Mouse (Mus musculus): Measurements from ENCODE around the gene Exd2.

Gene Exd2

DNA sequence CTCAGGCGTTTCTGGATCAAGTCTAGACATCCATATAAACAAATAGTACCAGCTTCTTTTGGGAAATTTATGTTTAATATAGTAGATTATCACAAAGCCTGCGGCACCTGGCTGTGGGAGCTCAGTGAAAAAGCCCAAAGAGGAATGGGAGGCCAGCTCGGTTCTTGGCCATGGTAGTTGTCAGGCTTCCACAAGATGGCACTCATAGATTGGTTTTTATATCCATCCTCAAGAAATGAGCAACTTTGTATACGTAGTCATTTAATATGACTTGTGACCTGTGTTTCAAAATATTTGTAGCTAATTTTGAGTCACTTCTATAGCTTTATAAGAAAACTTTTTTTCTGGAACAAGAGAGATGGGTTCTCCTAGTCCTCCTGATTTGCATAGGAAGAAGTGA is 35.5 kb downstream of the Exd2 start:
- no peak for DNase-seq (ENCODE audit: low spot score)

DNA sequence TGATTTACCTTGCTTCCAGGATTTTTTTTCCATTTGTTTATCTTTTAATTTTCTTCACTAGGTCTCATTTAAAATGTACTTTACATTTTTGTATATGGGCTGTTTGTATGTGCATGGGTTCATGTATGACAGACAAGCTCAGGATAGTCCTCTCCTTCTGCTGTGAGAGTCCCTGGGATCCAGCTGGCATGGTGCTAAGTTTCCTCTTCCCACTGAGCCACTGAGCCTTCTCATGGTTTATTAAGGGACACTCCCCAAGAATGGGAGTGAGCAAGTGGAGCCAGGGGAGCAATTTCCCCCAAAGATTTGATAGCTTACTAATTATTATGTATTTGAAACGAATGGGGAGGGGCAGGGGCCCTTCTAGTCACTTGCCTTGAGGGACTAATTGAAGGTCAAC is 37.6 kb downstream of the Exd2 start:
- no peak for DNase-seq (ENCODE audit: low spot score)

DNA sequence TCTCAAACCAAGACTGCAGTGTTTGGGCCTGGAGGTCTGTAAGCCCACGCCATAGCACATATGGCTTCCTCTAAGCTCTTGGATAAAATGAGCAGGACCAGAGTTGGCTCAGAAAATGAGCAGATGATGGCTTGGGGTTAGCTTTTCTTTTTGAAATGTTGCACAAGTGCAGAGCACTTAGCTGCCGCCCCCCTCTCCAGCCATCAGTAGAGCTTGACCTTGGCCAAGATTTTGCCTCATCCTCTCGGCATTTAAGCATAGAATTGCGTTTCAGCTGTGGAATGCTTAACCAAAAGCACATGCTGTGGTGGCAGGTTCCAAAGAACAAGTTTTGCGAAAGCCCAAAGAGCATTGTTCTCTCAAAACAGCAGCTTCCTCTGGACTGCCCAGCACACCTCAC is 41.8 kb downstream of the Exd2 start:
- no peak for DNase-seq (ENCODE audit: low spot score)

DNA sequence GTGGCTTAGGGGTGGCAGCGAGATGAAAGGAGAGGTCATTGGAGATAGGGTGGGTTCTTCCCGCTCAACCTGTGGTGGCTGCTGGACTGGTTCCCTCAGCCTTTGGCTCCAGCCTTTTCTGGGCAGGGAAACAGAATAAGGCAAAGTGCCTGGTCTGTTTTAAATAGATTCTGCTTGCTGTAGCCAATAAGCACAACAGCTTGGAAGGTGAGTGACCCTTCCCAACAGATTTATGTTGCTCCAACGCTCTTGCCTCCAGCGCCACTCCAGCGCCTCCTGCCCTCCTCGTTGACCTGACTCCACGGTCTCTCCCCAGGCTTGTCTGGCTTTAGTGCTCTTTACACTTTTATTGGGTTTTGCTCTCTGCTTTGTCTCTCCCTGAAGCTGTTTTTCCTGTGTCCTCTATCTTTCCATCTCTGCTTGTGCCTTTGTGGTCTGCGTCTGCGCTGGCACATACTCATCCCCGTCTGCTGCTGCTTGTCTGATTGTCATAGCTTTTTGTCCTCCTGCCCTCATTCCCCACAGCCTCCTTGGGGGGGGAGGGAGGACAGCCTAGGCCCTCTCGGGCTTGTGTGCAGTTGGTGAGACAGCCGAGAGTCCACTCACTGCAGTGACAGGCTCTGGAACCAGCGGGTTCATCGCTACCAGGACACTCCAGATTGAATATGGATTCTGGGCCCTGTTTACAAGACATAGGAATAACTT is 44.3 kb downstream of the Exd2 start:
- DNase-seq (ENCODE audit: low spot score): no peak

DNA sequence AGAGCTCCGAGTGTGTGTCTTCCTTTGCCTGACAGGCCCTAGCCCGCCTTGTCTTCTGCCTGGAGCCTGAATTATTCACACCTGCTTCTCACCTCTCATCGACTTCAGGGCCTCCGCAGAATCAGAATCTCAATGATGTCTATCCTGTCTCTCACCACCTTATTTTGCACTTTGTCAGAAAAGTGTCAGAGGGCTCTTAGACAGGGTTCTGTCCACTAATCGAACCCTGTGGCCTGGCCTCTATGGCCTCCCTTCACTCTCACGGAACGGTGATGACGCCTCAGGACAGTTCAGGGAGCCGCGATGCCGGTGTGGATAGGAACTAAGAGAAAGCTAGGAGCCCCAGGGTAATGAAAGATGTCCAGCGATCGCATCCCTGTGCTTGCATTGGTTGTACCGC is 55.1 kb downstream of the Exd2 start, which contains the start of gene Galnt16:
Gene Galnt16 (plus strand): TSS at position 301 of the 400 bp plus-strand sequence.
- no peak for DNase-seq (ENCODE audit: low spot score)

DNA sequence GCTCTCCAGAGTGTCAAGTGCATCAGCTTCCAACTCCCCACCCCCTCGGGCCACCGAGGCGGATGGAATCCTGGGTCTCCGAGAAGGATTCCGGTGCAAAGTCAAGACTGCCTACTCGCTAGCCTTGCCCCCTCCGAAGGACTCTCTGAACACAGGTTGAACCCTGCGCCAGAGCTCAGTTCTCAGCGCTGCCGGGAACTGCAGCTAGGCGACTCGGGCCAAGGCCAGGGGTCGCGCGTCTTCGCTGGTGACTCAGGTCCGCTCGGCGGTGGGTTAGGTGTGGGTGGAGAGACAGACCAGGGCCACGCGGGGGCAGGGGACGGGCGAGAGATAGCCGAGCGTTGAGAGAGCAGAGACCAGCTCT is 55.5 kb downstream of the Exd2 start:
- no peak for DNase-seq (ENCODE audit: low spot score)

DNA sequence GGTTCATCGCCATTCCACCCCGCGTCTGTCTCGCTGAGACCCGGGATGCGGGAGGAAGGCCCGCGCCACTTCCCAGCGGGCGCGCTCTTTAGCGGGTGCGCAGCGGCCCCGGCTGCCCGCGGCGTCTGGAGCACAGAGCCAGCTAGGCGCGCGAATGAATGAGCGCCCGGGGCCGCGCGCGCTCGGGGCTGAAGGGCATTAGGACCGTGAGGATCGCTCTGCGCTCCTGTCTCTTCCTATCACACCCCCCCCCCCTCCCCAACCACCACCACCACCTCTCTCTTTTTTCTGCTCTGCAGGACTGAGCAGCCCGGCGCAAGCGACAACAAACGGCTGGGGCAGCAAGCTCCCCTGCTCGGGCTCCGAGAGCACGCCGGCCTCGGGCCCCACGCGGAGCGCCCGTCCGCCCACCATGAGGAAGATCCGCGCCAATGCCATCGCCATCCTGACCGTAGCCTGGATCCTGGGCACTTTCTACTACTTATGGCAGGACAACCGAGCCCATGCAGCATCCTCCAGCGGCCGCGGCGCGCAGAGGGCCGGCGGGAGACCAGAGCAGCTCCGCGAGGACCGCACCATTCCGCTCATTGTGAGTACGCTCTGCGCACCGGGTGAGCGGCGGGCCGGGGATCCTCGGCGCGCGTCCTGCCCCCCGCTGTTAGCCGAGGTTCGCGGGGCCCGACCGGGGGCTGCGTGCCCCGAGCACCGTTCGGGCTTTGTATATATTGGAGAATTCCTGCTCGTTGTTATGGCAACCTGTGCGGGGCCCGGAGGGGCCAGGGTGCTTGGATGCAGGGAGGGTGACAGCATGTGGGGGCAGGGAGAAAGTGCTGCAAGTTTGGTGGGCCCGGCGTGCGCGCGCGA is 56.1 kb downstream of the Exd2 start:
- DNase-seq (ENCODE audit: low spot score): no peak

DNA sequence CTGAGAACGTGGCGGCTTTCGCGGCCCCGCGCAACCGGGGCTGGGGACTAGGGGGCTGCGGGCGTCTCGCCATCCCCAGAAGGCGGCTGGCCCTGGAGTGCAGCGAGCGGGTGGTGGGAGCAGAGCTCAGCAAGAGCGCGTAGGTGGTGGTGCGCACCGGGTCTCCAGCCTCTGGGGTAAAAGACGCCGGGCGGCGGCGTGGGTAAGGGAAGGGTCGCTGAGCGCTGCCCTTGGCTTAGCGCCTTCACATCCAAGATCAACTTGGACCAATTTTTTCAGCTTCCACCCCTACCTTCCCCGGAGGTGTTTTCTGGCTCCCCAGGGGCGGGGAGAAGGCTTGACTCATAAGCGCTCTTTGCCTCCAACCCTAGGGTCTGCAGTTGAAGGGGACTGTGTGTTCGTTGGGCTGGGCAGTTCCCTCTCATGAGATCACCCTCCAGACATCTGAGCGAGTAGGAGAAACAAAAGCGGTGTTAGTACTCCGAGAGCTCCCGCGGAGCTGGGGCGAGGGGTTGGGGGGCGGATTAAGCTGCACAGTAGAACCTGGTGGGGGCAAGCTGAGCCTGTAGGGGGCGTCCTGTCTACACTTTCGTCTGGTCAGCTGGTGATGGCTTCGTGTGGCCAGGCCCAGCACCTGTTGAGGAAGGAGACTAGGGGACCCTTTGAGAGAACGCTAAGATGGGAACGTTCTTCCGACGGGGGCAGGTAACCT is 56.9 kb downstream of the Exd2 start:
- DNase-seq (ENCODE audit: low spot score): no peak

DNA sequence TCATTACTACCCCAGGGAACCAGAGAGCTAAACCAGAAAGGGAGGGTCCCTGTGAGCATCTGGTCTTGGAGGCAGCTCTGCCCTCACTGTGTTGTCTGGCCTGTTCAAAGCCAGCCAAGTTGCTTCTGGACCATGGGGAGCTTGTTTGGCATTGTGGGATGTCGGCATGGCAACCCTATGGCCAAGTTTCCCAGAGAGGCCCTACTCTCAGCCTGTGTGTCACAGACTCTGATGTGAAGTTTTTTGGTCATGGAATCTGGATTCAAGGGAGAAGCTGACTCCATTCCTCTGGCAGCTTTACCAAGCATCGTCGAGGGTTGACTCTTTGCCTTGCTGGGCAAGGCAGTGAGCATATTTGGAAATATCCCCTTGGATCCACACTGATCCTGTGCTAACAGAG is 59.1 kb downstream of the Exd2 start:
- no peak for DNase-seq (ENCODE audit: low spot score)

DNA sequence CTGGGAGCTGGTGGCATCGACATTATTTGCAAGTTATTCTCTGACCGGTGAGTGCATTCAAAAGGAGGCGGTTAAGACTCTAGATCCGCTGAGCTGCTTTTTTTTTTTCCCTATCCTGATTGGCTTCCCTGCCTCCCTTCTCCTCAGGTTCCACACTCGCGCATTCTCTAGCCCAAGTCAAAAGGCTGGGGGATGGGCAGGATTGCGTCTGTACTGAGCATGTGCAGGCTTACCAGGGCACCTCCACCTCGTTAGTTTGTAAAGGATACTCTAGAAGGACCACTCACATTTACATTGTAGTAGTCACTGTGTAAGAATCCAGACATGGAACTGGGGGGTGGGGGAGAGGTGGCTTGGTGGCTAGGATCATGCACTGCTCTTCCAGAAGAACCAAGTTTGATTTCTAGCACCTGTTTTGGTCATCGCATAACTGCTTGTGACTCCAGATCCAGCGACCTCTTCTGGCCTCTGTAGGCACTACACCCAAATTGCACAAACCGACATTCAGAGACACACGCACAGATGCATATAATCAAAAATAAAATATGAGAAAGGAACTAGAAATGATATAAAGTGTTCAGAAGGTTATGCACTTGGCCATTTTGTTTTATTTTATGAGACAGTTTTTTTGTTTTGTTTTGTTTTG is 61.5 kb downstream of the Exd2 start:
- no peak for DNase-seq (ENCODE audit: low spot score)

DNA sequence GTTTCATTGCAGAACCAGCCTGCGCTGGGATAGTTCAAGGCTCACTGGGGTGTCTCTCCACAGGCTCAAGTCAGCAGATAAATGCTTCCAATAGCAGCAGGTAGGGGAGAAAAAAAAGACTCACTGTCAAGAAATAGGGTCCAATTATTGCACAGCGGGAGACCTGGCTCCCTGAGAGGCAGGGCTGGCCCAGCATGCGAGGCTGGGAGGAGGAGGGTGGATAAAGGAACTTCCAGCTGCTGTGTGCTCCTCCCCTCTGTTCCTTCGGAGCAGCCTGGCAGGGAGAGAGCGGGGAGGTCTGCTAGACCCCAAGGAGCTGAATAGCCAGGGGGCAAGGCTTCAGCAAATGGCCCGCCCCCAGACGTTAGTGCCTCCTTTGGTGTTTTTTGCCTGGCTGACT is 62.6 kb downstream of the Exd2 start:
- DNase-seq (ENCODE audit: low spot score): no peak

DNA sequence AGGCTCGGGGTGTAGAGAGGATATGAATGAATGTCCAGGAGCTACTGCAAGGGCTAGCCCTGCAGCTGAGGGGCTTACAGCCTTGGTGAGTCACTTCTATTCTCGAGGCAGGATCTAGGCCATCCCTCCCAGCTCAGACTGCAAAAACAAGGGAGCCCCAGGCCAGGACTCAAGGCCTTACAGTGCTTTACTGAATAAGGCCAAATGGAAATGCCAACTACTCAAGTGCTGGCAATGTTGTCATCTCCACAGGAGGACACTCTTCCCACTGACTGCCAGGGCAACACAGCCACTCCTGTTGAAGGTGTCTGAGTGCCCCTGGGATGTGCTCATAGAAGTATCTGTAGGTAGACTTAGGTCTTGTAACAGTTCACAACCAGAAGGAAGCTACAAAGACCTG is 63.6 kb downstream of the Exd2 start:
- no peak for DNase-seq (ENCODE audit: low spot score)

DNA sequence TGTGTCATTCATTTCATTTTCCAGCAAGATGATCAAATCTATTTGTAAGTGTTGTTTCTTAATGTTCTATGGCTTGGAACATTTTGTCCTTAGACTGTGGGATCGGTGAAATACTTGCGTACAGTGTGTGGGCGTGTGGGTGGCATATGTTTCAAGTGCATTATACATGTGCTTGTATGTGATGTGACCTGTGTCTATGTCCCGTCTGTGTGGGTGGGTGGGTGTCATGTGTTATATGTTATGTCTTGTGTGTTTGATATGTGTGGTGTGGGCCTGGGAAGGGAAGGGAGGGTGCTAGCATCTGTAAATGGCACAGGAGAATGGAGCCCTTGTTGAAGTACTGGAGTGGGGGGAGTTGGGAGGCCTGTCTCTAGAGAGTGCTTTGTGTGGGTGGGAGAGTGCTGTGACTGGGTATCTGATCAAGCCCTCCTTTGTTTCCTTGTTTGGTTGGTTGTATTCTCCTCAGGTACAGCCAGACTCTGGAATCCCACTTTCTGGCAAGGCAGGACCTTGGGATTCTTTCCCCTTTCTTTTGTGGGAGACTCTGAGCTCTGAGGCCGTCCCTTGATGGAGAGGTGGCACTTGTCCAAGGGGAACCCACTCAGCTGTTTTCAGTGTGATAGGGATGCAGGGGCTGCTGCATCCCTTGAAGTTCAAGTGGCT is 65.0 kb downstream of the Exd2 start:
- peak; percentile 64 for DNase-seq (ENCODE audit: low spot score)

DNA sequence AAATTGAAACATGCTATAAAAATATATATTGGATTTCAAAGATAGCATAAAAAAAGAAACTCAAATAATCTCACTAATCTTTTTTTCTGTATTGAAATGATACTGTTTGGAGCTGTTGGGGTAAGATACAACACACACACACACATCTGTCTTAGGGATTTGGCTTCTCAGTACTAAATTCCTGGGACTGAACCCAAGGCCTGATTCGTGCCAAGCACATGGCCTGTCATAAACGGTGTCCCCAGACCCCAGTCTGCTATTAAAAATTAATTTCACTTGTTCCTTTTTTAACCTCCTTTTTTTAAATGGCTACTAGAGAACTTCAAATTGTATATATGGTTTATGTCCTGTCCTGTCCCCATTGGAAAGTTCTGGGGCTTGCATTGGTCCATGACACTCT is 67.2 kb downstream of the Exd2 start:
- DNase-seq (ENCODE audit: low spot score): no peak

DNA sequence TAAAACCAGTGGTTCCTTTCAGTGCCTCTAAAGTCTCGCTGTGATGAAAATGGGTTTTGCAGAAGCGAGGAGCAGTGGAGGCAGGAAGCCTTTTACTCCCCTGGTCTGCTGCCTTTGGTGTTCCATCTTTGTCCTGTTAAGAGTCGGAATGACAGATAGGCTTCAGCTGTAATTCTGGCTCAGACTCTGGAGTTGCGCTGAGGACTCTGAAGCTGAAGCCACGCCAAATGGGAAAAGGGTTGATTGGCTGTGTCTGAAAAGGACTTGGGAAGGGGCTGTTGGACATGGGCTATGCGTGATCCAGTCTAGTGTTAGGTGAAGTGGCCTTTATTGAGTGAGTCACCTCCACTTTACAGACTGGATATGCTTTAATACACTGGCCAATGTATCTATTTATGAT is 67.7 kb downstream of the Exd2 start:
- DNase-seq (ENCODE audit: low spot score): no peak

DNA sequence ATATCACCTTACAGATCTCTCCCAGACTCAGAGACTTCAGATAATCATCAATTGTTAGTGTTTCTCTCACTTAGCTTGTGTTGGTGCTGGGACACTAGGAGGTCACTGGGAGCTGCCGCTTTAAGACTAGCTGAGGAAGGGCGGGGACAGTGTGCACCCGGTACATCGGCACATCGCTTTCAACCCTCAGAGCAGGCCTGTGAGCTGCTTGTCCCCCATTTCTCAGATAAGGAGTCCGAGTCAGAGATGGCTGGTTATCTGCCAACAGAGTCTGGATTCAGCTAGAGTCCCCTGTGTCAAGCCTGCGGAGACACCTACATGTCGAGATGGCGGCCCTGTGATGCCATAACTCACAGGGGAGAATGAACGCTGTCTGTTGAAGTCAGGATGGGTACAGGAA is 68.7 kb downstream of the Exd2 start:
- DNase-seq (ENCODE audit: low spot score): no peak

DNA sequence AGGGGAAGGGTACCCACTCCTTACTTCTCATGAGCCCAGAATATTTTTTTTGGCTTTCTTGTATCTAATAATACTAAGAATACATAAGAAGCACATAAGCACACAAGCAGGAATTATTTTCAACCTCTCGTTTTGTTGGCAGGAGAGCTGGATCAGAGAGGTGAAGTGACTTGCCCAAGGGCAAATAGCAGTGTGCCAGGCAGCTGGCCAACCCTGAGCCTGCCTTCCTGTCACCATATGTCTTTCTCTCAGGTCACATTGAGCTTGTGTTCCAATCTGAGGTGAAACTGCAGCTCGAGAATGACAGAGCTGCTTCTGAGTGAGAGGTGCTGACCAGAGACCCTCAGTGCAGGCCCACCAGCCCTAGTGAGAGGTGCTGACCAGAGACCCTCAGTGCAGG is 71.0 kb downstream of the Exd2 start:
- no peak for DNase-seq (ENCODE audit: low spot score)

DNA sequence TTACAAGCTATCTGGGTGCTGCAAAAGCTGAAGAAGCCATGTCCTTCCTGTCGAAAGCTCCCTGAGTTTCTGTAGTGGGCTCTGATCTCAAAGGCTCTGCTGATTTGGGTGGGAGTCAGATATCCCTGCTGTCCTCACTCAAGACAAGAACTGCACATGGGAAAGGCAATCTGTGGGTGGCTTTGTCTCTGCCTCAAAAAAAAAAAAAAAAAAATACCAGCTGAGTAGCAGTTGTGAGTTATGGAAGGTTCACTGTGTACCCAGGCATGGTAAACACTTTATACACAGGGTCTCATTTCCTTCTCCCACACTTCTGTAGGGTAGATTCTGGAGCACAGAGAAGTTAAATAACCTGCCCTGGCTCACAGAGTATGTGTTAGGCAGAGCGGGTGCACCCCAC is 74.4 kb downstream of the Exd2 start:
- DNase-seq (ENCODE audit: low spot score): no peak

DNA sequence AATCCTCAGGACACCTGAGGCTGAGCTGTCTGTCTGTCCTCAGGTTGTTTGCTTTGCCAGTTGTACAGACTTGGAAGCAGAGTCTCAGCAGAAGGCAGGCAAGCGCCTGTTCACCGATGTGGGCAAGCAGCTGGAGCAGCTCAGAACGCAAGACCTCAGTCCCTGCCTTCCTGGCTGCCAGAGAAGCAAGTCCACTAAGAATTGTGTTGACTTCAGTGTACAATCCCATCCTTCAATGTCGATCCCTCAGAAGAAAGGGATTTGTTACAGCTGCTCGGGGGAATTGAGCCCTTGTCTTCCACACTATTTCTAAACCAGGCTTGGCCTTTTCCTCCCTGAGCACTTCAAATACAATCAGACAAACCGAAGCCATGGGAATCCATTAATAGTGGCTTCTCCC is 75.4 kb downstream of the Exd2 start:
- no peak for DNase-seq (ENCODE audit: low spot score)

DNA sequence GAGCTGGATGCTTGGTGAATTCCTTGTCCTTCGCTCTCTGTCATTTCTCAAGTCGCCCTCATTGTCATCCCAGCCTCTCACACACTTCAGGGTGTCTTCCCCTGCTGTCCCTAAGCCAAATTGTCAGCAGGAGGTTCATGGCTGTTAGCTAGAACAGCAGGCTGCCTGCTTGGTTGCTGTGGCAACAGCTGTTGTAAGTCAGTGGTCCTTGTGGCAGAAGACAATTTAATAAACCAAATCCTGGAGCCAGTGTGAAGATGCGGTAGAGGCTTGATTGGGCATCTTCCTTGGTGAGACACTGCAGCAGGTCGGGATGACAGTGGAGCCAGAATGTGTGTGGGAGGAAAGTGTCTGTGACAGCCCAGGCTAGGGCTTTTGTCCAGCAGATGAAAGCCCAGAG is 82.4 kb downstream of the Exd2 start:
- no peak for DNase-seq (ENCODE audit: low spot score)

DNA sequence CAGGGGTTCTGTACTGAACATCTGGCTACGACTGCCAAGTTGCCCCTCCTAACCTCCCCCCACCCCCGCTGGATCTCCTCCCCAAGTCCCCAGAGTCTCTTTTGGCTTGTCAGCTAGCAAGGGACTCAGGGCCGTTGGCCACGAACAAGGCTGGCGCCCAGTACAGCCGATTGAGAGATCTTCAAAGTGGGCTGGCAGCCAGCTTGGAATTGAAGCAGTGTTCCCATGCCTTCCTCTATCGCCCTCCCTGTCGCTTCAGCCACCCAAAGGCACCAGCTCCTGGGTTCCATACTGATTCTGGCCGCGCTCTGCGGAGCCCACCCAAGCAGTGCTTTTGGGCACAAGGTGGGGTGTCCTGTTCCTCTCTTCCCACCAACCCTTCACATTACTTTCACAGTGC is 86.8 kb downstream of the Exd2 start:
- DNase-seq (ENCODE audit: low spot score): no peak

All from left cerebral cortex, adult 11 months (tissue).